Mouse (Mus musculus) cerebellum, postnatal 14 days (tissue): Measurements from ENCODE around the gene Zfp2.

Experiments
- DNase-seq, 2 experiments: peaks; one replicate each; pipeline ENCODE4 v3.0.0; 2021; ENCODE audit warnings: mixed read lengths in 2 of 2

The Zfp2 gene

DNA sequence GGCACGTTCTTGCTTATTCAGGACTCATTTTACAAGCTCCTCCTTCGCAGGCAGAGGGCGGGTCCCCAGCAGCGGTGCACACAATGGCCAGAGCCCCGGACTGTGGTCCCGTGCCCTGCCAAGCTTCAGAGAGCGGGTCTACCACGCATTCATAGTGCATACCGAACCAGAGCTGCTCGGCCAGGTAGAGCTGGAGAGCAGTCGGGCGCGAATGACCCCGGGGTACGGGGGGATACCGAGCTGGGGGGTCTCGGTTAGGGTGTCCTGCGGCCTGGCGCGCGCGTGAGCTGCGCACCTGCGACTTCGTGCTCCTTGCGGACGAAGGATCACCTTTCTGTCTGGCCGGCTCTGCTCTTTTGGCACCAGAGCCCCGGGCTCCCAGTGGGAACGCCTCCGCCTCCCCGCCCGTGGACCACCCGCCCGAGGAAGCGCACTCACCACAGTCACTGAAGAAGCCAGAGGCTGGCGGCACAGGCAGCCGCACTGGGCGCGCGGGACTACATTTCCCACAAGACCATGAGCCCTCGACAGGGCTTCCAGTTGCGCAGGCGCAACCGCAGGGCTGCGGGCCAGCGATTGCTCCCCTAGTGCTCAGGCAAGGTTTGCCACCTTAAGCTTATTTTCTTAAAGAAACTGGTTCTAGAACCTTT lies at the start of gene Zfp2:
TSS of gene Zfp2 (minus strand) at position 495 of the 650 bp plus-strand sequence.
- DNase-seq: peak; percentile 95 to 96

GRCm38 (mm10) chr11:50964886-50965285 lies 48.9 kb upstream of the Zfp2 start:
- no peak for DNase-seq

- no peak for DNase-seq
These were observed 37.7 kb upstream of the Zfp2 start, which contains the start of gene Prop1 for GRCm38 (mm10) chr11:50953665-50954064. TSS of gene Prop1 (minus strand) at chr11:50953765.

GRCm38 (mm10) chr11:50952290-50952689 lies 36.3 kb upstream of the Zfp2 start:
- no peak for DNase-seq

- DNase-seq: no peak
These were observed 27.5 kb upstream of the Zfp2 start, which contains the start of gene 4933414I15Rik for GRCm38 (mm10) chr11:50943506-50943905. TSS of gene 4933414I15Rik (minus strand) at chr11:50943765.

DNA sequence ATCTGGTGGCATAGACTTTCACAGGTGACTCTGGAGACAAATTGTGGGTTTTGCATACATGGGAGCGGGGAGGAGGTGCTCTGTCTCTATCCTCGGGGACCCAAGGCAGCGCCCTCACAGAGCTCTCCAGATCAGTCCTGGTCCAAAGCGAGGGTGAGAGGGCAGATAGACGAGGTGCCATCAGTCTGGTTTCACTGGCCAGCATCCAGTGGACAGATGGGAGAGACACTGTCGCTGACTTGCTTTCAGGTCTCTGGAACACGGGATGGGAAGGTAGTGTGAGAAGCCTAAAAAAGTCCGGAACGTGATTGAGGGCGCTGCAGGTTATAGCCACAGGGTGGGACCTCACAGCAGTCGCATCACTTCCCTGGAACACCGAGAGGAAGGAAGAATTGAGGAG lies 26.4 kb upstream of the Zfp2 start:
- DNase-seq: peak; percentile 30 to 52

- peak; percentile 65 to 70 for DNase-seq
These were observed 23.8 kb upstream of the Zfp2 start for GRCm38 (mm10) chr11:50939621-50940366.

DNA sequence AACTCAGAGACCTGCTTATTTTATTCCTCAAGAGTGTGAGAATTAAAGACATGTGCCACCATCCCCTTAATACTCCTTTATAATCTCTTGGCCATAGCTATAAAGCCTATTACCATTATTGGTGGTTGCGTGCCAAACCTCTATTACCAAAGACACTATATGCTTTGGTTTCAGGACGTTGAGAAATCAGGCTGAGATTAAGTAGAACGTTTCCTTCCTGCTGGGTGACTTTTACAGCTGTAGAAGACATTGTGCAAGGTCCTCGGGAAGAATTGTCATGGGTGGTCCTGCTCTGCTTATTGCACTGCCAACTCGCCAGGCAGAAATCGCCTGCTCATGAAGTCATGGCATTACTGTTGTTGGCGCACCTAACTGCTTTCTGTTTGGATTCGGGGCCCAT lies 22.5 kb upstream of the Zfp2 start:
- DNase-seq: no peak

DNA sequence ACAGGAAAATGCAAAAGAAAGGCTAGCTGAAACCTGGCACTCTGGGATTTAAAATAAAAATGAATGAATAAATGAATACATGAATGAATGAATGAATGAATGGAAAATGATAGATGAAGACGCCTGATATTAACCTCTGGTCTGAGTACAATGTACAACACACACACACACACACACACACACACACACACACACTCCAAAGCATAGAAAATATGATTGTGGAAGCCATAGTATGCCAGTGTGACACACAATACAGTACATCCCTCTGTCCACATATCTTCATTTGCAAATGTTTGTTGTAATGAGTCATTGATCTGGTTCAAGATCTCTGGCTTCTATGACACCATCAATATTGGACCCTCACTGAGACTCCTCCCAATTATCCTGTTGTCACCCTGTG lies 16.1 kb upstream of the Zfp2 start:
- DNase-seq: no peak

DNA sequence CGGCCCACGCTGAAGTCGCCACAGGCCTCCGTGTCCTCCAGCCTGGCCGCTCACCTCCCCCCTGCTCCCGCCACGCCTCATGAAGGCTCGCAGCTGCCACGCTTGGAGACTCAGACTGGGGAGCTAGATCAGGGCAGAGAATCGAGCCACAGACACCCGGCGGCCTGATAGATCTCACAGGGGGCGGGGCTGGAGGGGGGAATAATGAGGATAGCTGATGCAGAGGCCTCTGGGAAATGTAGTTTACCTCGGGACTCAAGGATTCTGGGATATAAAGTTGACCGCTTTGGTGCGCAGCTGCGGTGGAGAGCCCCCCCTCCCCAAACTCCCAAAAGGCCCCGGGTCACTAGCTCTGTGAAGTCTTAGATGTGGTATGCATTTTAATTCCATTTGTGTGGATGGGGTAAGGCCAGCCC lies 15.5 kb upstream of the Zfp2 start, which contains the start of gene Zfp354b:
TSS of gene Zfp354b (minus strand) at position 183 of the 416 bp plus-strand sequence.
- DNase-seq: peak; percentile 89 to 91

- no peak for DNase-seq
These were observed 15.1 kb upstream of the Zfp2 start for GRCm38 (mm10) chr11:50931021-50931420.

DNA sequence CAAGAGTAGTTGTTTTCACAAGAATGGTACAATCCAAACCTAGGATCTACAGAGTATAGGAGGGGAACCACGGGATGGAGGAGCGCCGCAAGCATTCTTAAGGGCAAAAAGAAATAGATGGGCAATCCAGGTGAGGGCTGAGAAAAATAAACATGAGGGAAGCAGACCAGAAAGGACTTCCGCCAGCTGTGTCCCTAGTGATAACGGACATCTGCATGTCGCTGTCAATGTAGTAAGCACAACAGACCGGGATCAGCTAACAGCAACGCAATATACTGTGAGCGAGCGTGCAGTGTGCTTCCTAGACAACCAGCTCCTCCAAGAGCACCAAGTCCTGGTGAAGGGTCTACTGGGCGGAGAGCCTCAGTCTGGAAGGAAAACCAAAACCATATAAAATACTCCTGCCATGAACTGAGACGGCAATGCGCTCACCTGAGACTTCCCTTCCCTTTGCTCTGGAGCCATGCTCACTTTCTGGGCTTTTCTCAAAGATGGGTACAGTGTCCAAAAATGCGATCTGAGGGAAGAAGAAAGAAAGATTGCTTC lies 14.6 kb upstream of the Zfp2 start:
- DNase-seq: peak in 1 of 2 experiments; percentile 18

DNA sequence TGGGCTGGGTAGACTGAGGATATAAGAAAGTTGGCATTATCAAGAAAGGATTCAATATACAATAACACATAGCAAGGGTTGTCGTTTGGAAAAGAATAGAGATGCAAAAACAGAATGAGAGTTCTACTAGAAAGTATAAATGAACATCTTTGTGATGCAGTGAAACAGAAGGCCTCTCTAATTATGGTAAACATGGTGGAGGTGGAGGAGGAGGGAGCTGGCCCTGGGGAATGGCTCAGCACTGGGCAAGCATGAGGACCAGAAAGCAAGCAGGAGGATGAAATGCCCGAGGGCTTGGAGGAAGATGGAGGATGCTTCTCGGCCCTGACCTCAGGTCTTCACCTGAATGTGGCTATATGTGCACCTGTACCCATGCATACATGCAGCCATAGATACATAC lies 1.5 kb downstream of the Zfp2 start:
- DNase-seq: no peak

- DNase-seq: no peak
These were observed 2.7 kb downstream of the Zfp2 start for GRCm38 (mm10) chr11:50913301-50913700.

DNA sequence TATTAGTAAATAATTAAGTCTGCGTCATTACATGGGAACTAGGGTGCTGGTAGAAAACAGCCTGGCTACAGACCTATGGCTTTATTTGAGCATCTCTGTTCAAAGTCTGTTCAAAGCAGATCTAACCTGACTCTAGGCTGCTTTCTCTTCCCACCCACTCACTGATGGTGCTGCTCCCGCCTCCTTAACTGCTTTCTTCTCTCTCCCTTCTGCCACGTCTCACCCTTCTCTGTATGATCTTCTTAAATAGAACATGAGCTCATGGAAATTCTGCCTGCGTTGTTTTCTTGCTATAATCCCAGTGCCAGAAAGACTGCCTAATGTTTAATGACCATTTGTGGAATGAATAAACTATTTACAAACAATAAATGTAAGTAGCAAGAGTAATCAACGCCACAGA lies 7.8 kb downstream of the Zfp2 start:
- no peak for DNase-seq

DNA sequence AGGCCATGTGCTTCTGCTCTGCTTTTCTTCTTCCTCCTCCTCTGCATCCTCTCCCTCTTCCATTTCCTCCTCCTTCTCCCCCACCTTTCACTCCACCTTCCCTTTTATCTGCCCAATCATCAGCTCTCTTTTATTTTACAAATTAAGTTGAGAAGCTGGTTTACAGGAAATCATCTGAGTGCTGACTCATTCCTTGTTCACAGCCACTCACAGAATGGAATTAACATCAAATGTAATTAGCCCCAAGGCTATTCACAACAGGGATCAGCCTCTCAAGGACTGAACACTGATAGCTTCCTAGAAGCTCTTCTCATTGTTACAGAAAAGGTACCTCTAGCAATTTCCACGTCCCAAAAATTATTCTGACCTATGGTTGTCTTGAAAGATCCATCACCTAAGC lies 18.6 kb downstream of the Zfp2 start:
- no peak for DNase-seq

DNA sequence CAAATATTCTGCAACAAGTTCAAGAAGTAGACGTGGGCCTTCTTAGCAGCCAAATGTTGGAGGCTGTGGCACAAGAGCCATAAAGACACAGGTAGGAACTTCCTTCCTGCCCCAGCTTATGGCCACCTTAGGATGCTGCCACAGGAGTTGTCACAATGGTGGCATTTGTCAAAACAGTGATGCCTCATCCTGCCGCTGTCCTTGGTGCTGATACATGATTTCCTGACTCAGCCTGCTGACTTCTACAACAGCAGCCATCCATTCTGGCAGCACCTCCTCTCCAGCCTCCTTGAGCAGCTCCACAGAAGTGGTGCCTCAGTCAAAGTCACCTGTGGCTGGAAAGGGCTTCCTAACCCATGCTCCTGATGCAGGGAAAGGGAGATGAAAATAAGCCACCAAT lies 23.5 kb downstream of the Zfp2 start:
- no peak for DNase-seq

DNA sequence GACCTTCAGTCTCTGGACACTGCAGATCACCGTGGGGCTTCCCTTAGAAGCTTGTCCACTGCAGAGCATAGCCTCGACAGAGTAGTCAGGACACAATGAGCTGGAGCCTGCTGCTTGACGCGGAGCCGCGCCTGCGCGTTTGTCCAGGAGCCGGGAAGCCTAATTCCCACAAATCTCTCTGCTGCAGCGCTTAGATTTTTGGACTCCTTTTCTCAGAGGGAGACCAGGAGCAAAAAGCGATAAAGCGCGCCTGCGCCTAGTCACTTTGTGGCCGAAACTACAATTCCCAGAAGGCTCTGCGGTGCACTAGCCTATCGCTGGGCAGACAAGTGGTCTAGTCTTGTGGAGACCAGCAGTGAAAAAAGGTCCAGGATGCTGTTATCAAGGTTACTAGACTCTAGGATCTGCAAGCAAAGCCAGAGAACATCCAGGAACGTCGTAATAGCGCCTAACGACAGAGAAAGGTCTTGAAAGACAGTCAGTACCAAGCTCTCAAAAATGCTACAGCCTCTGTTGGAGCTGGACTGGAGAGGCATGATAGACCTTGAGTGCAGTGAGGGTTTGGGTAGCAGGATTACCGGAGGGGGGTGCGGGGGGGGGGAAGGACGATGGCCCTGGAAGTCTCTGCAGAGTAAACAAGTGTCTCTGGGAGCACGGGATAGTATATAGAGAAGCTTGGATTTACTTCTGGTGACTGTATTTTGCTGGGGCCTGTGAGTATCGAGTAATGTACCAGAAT lies 28.4 kb downstream of the Zfp2 start, which contains the start of gene Zfp454:
TSS of gene Zfp454 (minus strand) at position 262 of the 739 bp plus-strand sequence.
- DNase-seq: peak; percentile 91 to 96

DNA sequence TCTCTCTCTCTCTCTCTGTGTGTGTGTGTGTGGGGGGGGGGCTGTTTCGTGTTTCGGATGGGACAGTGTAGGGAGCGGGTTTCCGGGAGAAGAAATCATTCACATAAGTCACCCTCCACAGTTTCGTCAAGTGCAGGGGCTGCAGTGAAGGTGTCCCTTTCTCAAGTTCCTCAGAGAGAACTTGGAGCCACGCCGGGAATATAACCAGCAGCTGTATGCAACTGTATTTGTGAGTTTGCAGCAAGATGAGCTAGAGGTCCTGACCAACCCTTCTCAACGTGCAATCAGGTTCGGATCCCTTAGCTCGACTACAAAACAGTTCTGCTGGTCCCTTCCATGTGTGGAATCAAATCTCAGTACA lies 29.1 kb downstream of the Zfp2 start:
- DNase-seq: peak in 1 of 2 experiments; percentile 33

- peak; percentile 34 to 50 for DNase-seq
These were observed 29.6 kb downstream of the Zfp2 start for GRCm38 (mm10) chr11:50886231-50886932.

DNA sequence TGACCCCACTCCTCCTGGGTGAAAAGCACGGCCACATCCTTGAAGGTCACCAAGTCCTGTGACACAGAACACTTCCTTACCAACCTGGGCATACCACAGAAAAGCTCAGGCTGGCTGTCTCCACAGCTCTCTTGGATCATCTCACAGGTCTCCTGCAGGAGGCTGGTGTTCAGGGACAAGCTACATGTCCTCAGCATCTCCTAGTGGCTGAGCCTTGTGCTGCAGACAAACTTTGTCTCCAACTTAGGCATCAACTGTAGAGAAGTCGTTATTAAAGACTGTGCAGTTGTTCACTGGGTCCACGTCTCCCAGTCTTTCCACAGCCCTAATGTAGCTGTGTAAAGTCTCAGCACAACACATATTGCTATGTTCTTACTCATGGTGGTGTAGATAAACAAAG lies 32.2 kb downstream of the Zfp2 start:
- DNase-seq: no peak

DNA sequence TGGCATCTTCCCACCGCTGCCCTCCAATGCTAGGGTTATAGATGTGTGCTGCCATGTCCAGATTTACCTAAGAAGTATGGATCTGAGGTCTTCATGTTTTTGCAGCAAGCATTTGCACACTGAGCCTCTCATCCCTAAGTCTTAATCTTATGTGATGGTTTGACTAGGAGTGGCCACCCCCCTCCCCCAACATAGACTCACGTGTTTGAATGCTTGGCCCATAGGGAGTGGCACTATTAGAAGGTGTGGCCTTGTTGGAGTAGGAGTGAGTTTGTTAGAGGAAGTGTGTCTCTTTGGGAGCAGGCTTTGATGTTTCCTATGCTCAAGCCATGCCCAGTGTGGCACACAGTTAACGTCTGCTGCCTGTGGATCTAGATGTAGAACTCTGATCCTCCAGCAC lies 37.3 kb downstream of the Zfp2 start:
- DNase-seq: no peak
